Mouse (Mus musculus): Measurements from ENCODE around the gene Cd82.

Cd82 gene

GRCm38 (mm10) chr2:93415281-93415680 is 47.7 kb downstream of the Cd82 start:
- peak; percentile 56 for DNase-seq (ENCODE audit: low spot score)

GRCm38 (mm10) chr2:93414163-93414562 is 48.8 kb downstream of the Cd82 start:
- DNase-seq (ENCODE audit: low spot score), result no peak

GRCm38 (mm10) chr2:93413367-93414014 is 49.4 kb downstream of the Cd82 start:
- DNase-seq (ENCODE audit: low spot score), result peak; percentile 62

GRCm38 (mm10) chr2:93412101-93412500 is 50.8 kb downstream of the Cd82 start:
- DNase-seq (ENCODE audit: low spot score), result no peak

GRCm38 (mm10) chr2:93410899-93411570 is 51.9 kb downstream of the Cd82 start:
- no peak for DNase-seq (ENCODE audit: low spot score)

GRCm38 (mm10) chr2:93405017-93405425 is 57.9 kb downstream of the Cd82 start:
- DNase-seq (ENCODE audit: low spot score), result no peak

GRCm38 (mm10) chr2:93404169-93404568 is 58.8 kb downstream of the Cd82 start:
- DNase-seq (ENCODE audit: low spot score), result no peak

- no peak for DNase-seq (ENCODE audit: low spot score)
These were observed 59.7 kb downstream of the Cd82 start for GRCm38 (mm10) chr2:93403267-93403666.

- DNase-seq (ENCODE audit: low spot score), result no peak
These were observed 71.7 kb downstream of the Cd82 start for GRCm38 (mm10) chr2:93391198-93391597.

- no peak for DNase-seq (ENCODE audit: low spot score)
These were observed 72.6 kb downstream of the Cd82 start for GRCm38 (mm10) chr2:93390170-93390926.

- DNase-seq (ENCODE audit: low spot score), result no peak
These were observed 76.0 kb downstream of the Cd82 start for GRCm38 (mm10) chr2:93386958-93387357.

- DNase-seq (ENCODE audit: low spot score), result no peak
These were observed 79.1 kb downstream of the Cd82 start for GRCm38 (mm10) chr2:93383831-93384230.

- no peak for DNase-seq (ENCODE audit: low spot score)
These were observed 82.3 kb downstream of the Cd82 start for GRCm38 (mm10) chr2:93380680-93381089.

- no peak for DNase-seq (ENCODE audit: low spot score)
These were observed 85.1 kb downstream of the Cd82 start for GRCm38 (mm10) chr2:93377797-93378196.

GRCm38 (mm10) chr2:93377157-93377556 is 85.8 kb downstream of the Cd82 start:
- DNase-seq (ENCODE audit: low spot score), result no peak

- no peak for DNase-seq (ENCODE audit: low spot score)
These were observed 90.1 kb downstream of the Cd82 start for GRCm38 (mm10) chr2:93372872-93373271.

- no peak for DNase-seq (ENCODE audit: low spot score)
These were observed 90.8 kb downstream of the Cd82 start for GRCm38 (mm10) chr2:93372097-93372571.

Data from spleen, adult 12 weeks (tissue).